Mouse (Mus musculus) B cell, adult 2 months (primary cell): ENCODE results near the gene Tpp1.

Source experiments
- DNase-seq, 2 experiments: peaks; one replicate each; pipeline ENCODE4 v3.0.0; 2022

The Tpp1 gene

GRCm38 (mm10) chr7:105726144-105726979 lies 25.7 kb downstream of the Tpp1 start:
- DNase-seq = peak; percentile 54 to 57

GRCm38 (mm10) chr7:105721916-105722315 lies 30.1 kb downstream of the Tpp1 start:
- DNase-seq = no peak

GRCm38 (mm10) chr7:105715366-105715765 lies 36.7 kb downstream of the Tpp1 start:
- DNase-seq = peak in 1 of 2 experiments; percentile 14

- DNase-seq = no peak
Measured at GRCm38 (mm10) chr7:105708733-105709132, 43.3 kb downstream of the Tpp1 start.

GRCm38 (mm10) chr7:105703816-105704215 lies 48.2 kb downstream of the Tpp1 start:
- DNase-seq = no peak

- DNase-seq = no peak
Measured at GRCm38 (mm10) chr7:105703184-105703583, 48.9 kb downstream of the Tpp1 start.
